Mouse (Mus musculus) liver, embryonic 15.5 days (tissue): ENCODE results near the gene Slpi. TPM values are rescaled to one million over a fixed set of nuclear protein-coding genes. Genes with fewer than 3 reads are reported as not detected.
A peak's percentile ranks its signal among the peaks of the same experiment; 100 is the strongest.
"Not testable (repeated sequence)": the region's sequence is repeated elsewhere in the genome, so short reads cannot be mapped to it uniquely, and the experiment has no call there.

ENCODE experiments used
- ATAC-seq: fragments of 200-750 bp; cut with Nextera tagmentation; 2 replicates; pipeline ENCODE4 v1.8.0; 2017; ENCODE audit warnings: moderate number of reproducible peaks, mild to moderate bottlenecking, moderate library complexity; ENCODE audit not compliant: insufficient read depth
- H3K27ac ChIP-seq: fragments of 300-500 bp; sonication (generic); replicated peaks from 2 replicates; pipeline ENCODE4 v1.5.1; 2015; ENCODE audit warnings: mild to moderate bottlenecking, inconsistent platforms
- H3K27me3 ChIP-seq: fragments of 300-500 bp; sonication (generic); 2 replicates; pipeline ENCODE4 v1.6.1; 2015; ENCODE audit warnings: mild to moderate bottlenecking, inconsistent platforms
- H3K36me3 ChIP-seq: fragments of 300-500 bp; sonication (generic); replicated peaks from 2 replicates; pipeline ENCODE4 v1.6.1; 2015; ENCODE audit warnings: moderate library complexity, mild to moderate bottlenecking, inconsistent platforms
- H3K4me1 ChIP-seq: fragments of 300-500 bp; sonication (generic); replicated peaks from 2 replicates; pipeline ENCODE4 v1.6.1; 2015; ENCODE audit warnings: inconsistent platforms
- H3K4me2 ChIP-seq: fragments of 300-500 bp; sonication (generic); 2 replicates; pipeline ENCODE4 v1.6.1; 2015; ENCODE audit warnings: moderate library complexity, mild to moderate bottlenecking, inconsistent platforms
- H3K4me3 ChIP-seq: fragments of 300-500 bp; sonication (generic); replicated peaks from 2 replicates; pipeline ENCODE4 v1.5.1; 2015; ENCODE audit warnings: mild to moderate bottlenecking, inconsistent platforms
- H3K9ac ChIP-seq: fragments of 300-500 bp; sonication (generic); 2 replicates; pipeline ENCODE4 v1.6.1; 2015; ENCODE audit warnings: moderate library complexity, mild to moderate bottlenecking, inconsistent platforms
- H3K9me3 ChIP-seq: fragments of 300-500 bp; sonication (generic); replicated peaks from 2 replicates; pipeline ENCODE4 v1.6.1; 2016; ENCODE audit warnings: inconsistent platforms
- WGBS: fragments of 180-500 bp; shearing (Covaris S2); methylation state at CpG from one replicate; pipeline ENCODE4 v1.1.7; 2015; ENCODE audit warnings: mixed read lengths; ENCODE audit not compliant: insufficient replicate concordance; 5-methylcytosine and 5-hydroxymethylcytosine counted together
- polyA plus RNA-seq: library from polyadenylated mRNA; unstranded; fragments of >200 nt; fragmentation: Nextera tagmentation; extraction: Ambion mirVana; gene quantifications from 2 replicates; pipeline ENCODE4 v1.2.1, GENCODE M21; 2015

The Slpi gene
- polyA plus RNA-seq, 1 experiment from 2014 or later: 21.3 TPM

- no peaks in the 10 kb centered on the region for H3K4me1 ChIP-seq
- no peak overlapping the region for H3K27ac ChIP-seq
- peak overlapping the region; percentile 13; the same call in 1 of the 2 replicates for H3K4me2 ChIP-seq
- no peaks in the 10 kb centered on the region for H3K36me3 ChIP-seq
- no peak for ATAC-seq
- H3K9ac ChIP-seq: no peak overlapping the region
- WGBS: 49% methylated on average over 11 of the region's 11 CpGs
- H3K27me3 ChIP-seq: 0 out of 2 replicates have a peak, but pooled peaks cover 5% of the 10 kb centered on the region
- no peak overlapping the region for H3K4me3 ChIP-seq
- no peaks in the 10 kb centered on the region for H3K9me3 ChIP-seq
Measured at GRCm38 (mm10) chr2:164356177-164356967, 32.5 kb downstream of the Slpi start.

GRCm38 (mm10) chr2:164353356-164353755, 35.5 kb downstream of the Slpi start:
- Histone ChIP-seq H3K4me1 (no peaks in the 10 kb centered on the region), H3K4me3 (no peak overlapping the region), H3K36me3 (no peaks in the 10 kb centered on the region), H3K4me2 (no peak overlapping the region), H3K9ac (no peak overlapping the region), H3K9me3 (no peaks in the 10 kb centered on the region), H3K27ac (no peak overlapping the region), H3K27me3 (no peaks in the 10 kb centered on the region)
- WGBS: 64% methylated on average over 11 of the region's 11 CpGs
- ATAC-seq: no peak

- H3K9ac ChIP-seq: no peak overlapping the region
- no peak overlapping the region for H3K27ac ChIP-seq
- 57% methylated on average over 3 of the region's 3 CpGs for WGBS
- no peaks in the 10 kb centered on the region for H3K4me1 ChIP-seq
- ATAC-seq: no peak
- no peak overlapping the region for H3K4me2 ChIP-seq
- no peaks in the 10 kb centered on the region for H3K36me3 ChIP-seq
- no peaks in the 10 kb centered on the region for H3K9me3 ChIP-seq
- no peak overlapping the region for H3K4me3 ChIP-seq
- H3K27me3 ChIP-seq: no peaks in the 10 kb centered on the region
Measured at GRCm38 (mm10) chr2:164352697-164353096, 36.2 kb downstream of the Slpi start.

GRCm38 (mm10) chr2:164348980-164349379, 39.9 kb downstream of the Slpi start:
- 75% methylated on average over 3 of the region's 3 CpGs for WGBS
- H3K9ac ChIP-seq: no peak overlapping the region
- H3K4me1 ChIP-seq: no peaks in the 10 kb centered on the region
- H3K27ac ChIP-seq: no peak overlapping the region
- no peaks in the 10 kb centered on the region for H3K36me3 ChIP-seq
- H3K27me3 ChIP-seq: no peaks in the 10 kb centered on the region
- no peak for ATAC-seq
- no peak overlapping the region for H3K4me2 ChIP-seq
- H3K4me3 ChIP-seq: no peak overlapping the region
- no peaks in the 10 kb centered on the region for H3K9me3 ChIP-seq

- H3K27ac ChIP-seq, H3K9me3 ChIP-seq, ATAC-seq, H3K4me2 ChIP-seq, H3K4me1 ChIP-seq, H3K27me3 ChIP-seq, H3K36me3 ChIP-seq, H3K9ac ChIP-seq, H3K4me3 ChIP-seq: not testable (repeated sequence)
Measured at GRCm38 (mm10) chr2:164347697-164348096, 41.2 kb downstream of the Slpi start.

DNA sequence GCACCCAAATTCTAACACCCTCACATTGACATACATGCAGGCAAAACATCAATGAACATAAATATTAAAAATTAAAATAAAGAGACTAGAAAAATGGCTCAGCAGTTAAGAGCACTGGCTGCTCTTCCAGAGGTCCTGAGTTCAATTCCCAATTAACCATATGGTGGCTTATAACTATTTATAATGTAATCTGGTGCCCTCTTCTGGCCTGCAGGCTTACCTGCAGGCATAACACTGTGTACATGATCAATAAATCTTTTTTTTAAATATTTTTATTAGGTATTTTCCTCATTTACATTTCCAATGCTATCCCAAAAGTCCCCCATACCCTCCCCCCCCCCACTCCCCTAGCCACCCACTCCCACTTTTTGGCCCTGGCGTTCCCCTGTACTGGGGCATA, 45.2 kb downstream of the Slpi start:
- not testable (repeated sequence) for H3K4me3 ChIP-seq, H3K27ac ChIP-seq, H3K36me3 ChIP-seq, H3K4me1 ChIP-seq, H3K9ac ChIP-seq, ATAC-seq, H3K9me3 ChIP-seq, H3K4me2 ChIP-seq, H3K27me3 ChIP-seq
- 69% methylated on average over 1 of the region's 1 CpGs for WGBS

GRCm38 (mm10) chr2:164332440-164332839, 56.5 kb downstream of the Slpi start, which contains the start of gene Svs5:
Gene Svs5 (plus strand): TSS chr2:164332740.
- H3K27ac ChIP-seq, H3K27me3 ChIP-seq, ATAC-seq, H3K4me2 ChIP-seq, H3K9ac ChIP-seq, H3K4me3 ChIP-seq, H3K9me3 ChIP-seq, H3K4me1 ChIP-seq, H3K36me3 ChIP-seq: not testable (repeated sequence)
- WGBS: 37% methylated on average over 3 of the region's 3 CpGs

DNA sequence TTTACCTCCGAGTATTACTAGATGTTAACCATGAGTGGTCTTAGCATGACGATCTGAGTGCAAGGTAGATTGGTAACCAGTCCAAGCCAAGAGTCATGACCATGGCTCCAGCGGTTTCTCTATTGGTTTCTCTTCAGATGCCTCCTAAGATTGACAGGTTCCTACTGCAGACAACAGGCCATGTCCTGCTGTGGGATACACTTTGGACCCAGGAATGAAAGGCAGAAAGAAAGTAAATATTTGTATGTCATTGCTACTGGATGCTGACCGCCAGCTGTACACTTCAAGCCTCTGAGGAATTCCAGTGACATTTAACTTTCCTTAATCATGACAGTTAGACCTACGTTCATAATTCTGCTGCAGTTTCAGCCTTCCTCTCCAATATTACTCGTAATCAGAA, 67.9 kb downstream of the Slpi start:
- Histone ChIP-seq H3K36me3 (no peaks in the 10 kb centered on the region), H3K9ac (no peak overlapping the region), H3K4me2 (no peak overlapping the region), H3K4me1 (no peaks in the 10 kb centered on the region), H3K27me3 (no peaks in the 10 kb centered on the region), H3K9me3 (no peaks in the 10 kb centered on the region), H3K4me3 (no peak overlapping the region), H3K27ac (no peak overlapping the region)
- peak; percentile 42; the same call in 1 of the 2 replicates for ATAC-seq
- 63% methylated on average over 6 of the region's 6 CpGs for WGBS

GRCm38 (mm10) chr2:164316451-164316850, 72.4 kb downstream of the Slpi start, which contains the start of gene Svs6:
Gene Svs6 (plus strand): TSS chr2:164316751.
- not testable (repeated sequence) for H3K9ac ChIP-seq, H3K9me3 ChIP-seq, H3K4me3 ChIP-seq, H3K4me2 ChIP-seq, H3K27ac ChIP-seq, H3K4me1 ChIP-seq, H3K36me3 ChIP-seq, ATAC-seq, H3K27me3 ChIP-seq
- WGBS: 38% methylated on average over 1 of the region's 1 CpGs

DNA sequence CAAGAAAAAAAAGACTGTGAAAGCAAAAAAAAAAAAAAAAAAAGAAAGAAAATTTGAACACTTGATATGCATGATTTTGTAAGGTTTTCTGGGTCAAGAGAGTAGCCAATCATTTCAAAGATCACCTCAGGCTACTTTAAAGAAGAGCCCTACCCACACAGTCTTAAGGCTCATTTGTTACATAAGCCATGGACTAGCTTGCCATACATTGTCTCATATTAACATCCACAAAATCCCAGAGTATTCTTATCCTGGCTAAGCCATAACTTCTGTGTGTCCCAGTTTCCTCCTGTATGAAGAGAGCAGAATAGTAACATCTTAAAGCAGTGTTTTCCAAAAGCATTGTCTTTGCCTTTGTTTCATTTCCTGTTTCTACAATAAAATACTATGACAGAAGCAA, 73.4 kb downstream of the Slpi start:
- not testable (repeated sequence) for ATAC-seq, H3K9me3 ChIP-seq, H3K4me2 ChIP-seq, H3K4me1 ChIP-seq, H3K9ac ChIP-seq, H3K36me3 ChIP-seq, H3K4me3 ChIP-seq, H3K27me3 ChIP-seq, H3K27ac ChIP-seq

DNA sequence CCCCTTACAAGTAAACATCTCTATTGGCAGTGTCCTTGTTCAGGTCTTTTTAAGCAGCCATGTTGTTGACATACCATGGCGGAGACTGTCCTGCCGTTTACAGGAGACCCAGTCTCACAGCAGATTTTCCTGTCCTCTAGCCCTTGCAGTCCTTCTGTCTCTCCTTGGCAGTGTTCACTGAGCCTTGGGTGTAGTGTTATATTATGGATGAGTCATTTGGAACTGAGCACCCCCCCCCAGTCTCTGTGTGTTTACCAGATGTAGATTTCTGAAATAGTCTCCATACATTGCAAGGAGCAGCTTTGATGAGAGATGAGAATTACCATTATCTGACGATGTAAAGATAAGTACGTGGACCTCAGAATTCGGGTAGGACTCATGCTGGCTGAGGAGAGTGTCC, 76.3 kb downstream of the Slpi start:
- WGBS: 68% methylated on average over 5 of the region's 5 CpGs
- no peak overlapping the region for H3K4me2 ChIP-seq
- H3K36me3 ChIP-seq: no peaks in the 10 kb centered on the region
- ATAC-seq: no peak
- H3K4me3 ChIP-seq: no peak overlapping the region
- H3K9me3 ChIP-seq: no peaks in the 10 kb centered on the region
- no peak overlapping the region for H3K27ac ChIP-seq
- H3K27me3 ChIP-seq: no peaks in the 10 kb centered on the region
- no peaks in the 10 kb centered on the region for H3K4me1 ChIP-seq
- H3K9ac ChIP-seq: no peak overlapping the region
